Mouse (Mus musculus): ENCODE results near the gene Lyrm9. TPM values are rescaled to one million over a fixed set of nuclear protein-coding genes. Genes with fewer than 3 reads are reported as not detected.
A peak's percentile ranks its signal among the peaks of the same experiment; 100 is the strongest.
"Not testable (repeated sequence)": the region's sequence is repeated elsewhere in the genome, so short reads cannot be mapped to it uniquely, and the experiment has no call there.

Lyrm9 gene
- polyA plus RNA-seq, 1 experiment from 2014 or later: 13.9 TPM

GRCm38 (mm10) chr11:78866486-78866885 lies 40.1 kb downstream of the Lyrm9 start:
- no peak for TF ChIP-seq CTCF (IDR thresholded peaks at IDR 0.05; ENCODE audit: low read depth)
- H3K4me3 ChIP-seq (ENCODE audit: low read depth, low read length): no peak overlapping the region
- DNase-seq (no peak), ATAC-seq (ENCODE audit: insufficient read depth) (no peak)
- H3K27ac ChIP-seq (ENCODE audit: low read depth): no peak overlapping the region
- no peaks in the 10 kb centered on the region for H3K4me1 ChIP-seq (ENCODE audit: insufficient read depth)
- H3K27me3 ChIP-seq (ENCODE audit: insufficient read depth, low read length): no peaks in the 10 kb centered on the region
- 75% methylated on average over 3 of the region's 3 CpGs for WGBS
- H3K9ac ChIP-seq: no peak overlapping the region
- no peak overlapping the region for H3K4me2 ChIP-seq
- H3K9me3 ChIP-seq (ENCODE audit: low read depth, low read length): no peaks in the 10 kb centered on the region
- H3K36me3 ChIP-seq (ENCODE audit: insufficient read depth): no peaks in the 10 kb centered on the region

DNA sequence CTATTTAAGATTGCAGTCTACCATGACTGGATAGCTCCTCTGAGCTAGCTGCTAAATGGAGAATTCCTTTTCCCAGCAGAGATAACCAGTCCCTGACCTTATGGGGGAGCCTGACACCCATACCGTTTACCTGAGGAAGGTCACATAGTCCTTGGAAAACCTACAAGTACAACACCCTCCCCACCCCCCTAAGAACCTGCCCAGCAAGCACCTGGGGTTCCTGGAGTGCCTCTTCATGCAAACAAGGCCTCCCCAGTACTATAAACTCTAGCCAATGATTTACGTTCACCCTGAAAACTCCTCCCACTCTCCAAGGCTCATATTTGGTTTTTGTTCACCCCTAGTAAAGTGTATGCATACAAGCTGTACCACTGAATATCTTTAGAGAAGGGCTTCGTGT lies 41.3 kb downstream of the Lyrm9 start:
- Histone ChIP-seq H3K9ac (no peak overlapping the region), H3K27me3 (ENCODE audit: insufficient read depth, low read length) (no peaks in the 10 kb centered on the region), H3K27ac (ENCODE audit: low read depth) (no peak overlapping the region), H3K36me3 (ENCODE audit: insufficient read depth) (no peaks in the 10 kb centered on the region), H3K4me1 (ENCODE audit: insufficient read depth) (no peaks in the 10 kb centered on the region), H3K4me3 (ENCODE audit: low read depth, low read length) (no peak overlapping the region), H3K9me3 (ENCODE audit: low read depth, low read length) (no peaks in the 10 kb centered on the region), H3K4me2 (no peak overlapping the region)
- ATAC-seq (ENCODE audit: insufficient read depth): no peak
- WGBS: 37% methylated on average over 3 of the region's 3 CpGs
- DNase-seq: no peak
- no peak for TF ChIP-seq CTCF (IDR thresholded peaks at IDR 0.05; ENCODE audit: low read depth)

DNA sequence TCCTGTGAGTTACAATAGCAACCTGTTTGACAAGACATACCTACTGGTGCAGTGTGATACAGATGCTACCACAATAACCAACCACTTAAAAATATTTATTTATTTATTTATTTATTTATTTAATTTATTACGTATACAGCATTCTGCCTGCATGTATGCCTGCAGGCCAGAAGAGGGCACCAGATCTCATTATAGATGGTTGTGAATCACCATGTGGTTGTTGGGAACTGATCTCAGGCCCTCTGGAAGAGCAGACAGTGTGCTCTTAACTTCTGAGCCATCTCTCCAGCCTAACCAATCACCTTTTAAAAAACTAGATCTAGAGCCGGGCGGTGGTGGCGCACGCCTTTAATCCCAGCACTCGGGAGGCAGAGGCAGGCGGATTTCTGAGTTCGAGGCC lies 42.8 kb downstream of the Lyrm9 start:
- H3K27ac ChIP-seq (ENCODE audit: low read depth); H3K9me3 ChIP-seq (ENCODE audit: low read depth, low read length); H3K27me3 ChIP-seq (ENCODE audit: insufficient read depth, low read length); ATAC-seq (ENCODE audit: insufficient read depth); H3K4me3 ChIP-seq (ENCODE audit: low read depth, low read length); H3K4me2 ChIP-seq; H3K4me1 ChIP-seq (ENCODE audit: insufficient read depth); H3K36me3 ChIP-seq (ENCODE audit: insufficient read depth); H3K9ac ChIP-seq; DNase-seq: not testable (repeated sequence)
- 95% methylated on average over 8 of the region's 8 CpGs for WGBS

DNA sequence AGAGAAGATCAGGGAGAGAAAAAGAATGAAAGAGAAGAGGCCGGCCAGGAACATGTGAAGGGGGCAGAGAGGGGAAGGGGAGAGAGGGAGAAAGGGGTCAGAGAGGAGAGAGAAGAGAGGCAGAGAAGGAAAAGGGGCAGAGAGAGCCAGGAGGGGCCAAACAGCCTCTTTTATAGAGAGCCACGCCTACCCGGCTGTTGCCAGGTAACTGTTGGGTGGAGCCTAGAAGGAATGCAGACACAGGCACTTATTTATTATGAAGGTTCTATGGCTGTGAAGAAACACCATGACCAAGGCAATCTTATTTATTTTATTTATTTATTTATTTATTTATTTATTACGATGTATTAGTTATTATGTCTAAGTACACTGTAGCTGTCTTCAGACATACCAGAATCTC lies 44.5 kb downstream of the Lyrm9 start:
- no peak for TF ChIP-seq CTCF (IDR thresholded peaks at IDR 0.05; ENCODE audit: low read depth)
- Histone ChIP-seq H3K9ac (no peak overlapping the region), H3K36me3 (ENCODE audit: insufficient read depth) (no peaks in the 10 kb centered on the region), H3K9me3 (ENCODE audit: low read depth, low read length) (no peaks in the 10 kb centered on the region), H3K27ac (ENCODE audit: low read depth) (no peak overlapping the region), H3K4me3 (ENCODE audit: low read depth, low read length) (no peak overlapping the region), H3K4me1 (ENCODE audit: insufficient read depth) (no peaks in the 10 kb centered on the region), H3K4me2 (no peak overlapping the region), H3K27me3 (ENCODE audit: insufficient read depth, low read length) (no peaks in the 10 kb centered on the region)
- 85% methylated on average over 4 of the region's 4 CpGs for WGBS
- DNase-seq (no peak), ATAC-seq (ENCODE audit: insufficient read depth) (no peak)

DNA sequence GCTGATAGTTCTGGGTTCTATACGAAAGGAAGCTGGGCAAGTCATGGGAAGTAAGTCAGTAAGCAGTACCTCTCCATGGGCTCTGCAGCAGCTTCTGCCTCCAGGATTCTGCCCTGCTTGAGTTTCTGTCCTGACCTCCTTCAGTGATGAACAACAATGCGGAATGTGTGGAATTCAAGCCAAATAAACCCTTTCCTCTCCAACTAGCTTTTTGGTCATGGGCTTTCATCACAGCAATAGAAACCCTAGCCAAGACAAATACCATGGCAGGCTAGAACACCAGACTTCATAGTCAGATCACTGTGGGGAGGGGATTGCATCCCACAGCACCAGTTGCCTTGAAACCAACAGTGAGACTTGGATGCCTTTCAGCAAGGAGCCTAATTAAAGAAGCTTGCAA lies 46.4 kb downstream of the Lyrm9 start:
- no peak for TF ChIP-seq CTCF (IDR thresholded peaks at IDR 0.05; ENCODE audit: low read depth)
- ATAC-seq (ENCODE audit: insufficient read depth): no peak
- Histone ChIP-seq H3K4me1 (ENCODE audit: insufficient read depth) (no peaks in the 10 kb centered on the region), H3K4me3 (ENCODE audit: low read depth, low read length) (no peak overlapping the region), H3K9me3 (ENCODE audit: low read depth, low read length) (no peaks in the 10 kb centered on the region), H3K4me2 (no peak overlapping the region), H3K36me3 (ENCODE audit: insufficient read depth) (no peaks in the 10 kb centered on the region), H3K9ac (no peak overlapping the region), H3K27ac (ENCODE audit: low read depth) (no peak overlapping the region), H3K27me3 (ENCODE audit: insufficient read depth, low read length) (no peaks in the 10 kb centered on the region)
- 25% methylated on average over 2 of the region's 2 CpGs for WGBS
- peak; percentile 17 for DNase-seq

DNA sequence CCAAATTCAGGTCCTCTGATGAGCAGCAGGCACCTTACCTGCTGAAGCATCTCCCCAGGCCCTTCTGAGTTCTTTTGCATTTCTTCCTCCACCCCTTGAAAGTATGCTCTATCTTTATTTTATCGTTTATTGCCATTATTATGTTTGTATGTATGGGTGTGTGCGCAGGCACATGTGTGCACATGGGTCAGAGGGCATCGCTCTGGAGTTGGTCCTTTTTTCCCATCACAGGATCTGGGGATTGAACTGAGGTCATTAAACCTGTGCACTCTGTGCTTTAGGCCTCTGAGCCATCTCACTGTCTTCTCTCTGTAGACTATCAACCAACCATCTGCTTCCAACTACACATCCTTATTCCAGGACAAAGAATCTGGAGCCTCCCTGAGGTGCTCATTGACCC lies 53.3 kb downstream of the Lyrm9 start:
- Histone ChIP-seq H3K27ac (ENCODE audit: low read depth) (no peak overlapping the region), H3K4me2 (no peak overlapping the region), H3K36me3 (ENCODE audit: insufficient read depth) (no peaks in the 10 kb centered on the region), H3K4me3 (ENCODE audit: low read depth, low read length) (no peak overlapping the region), H3K27me3 (ENCODE audit: insufficient read depth, low read length) (no peaks in the 10 kb centered on the region), H3K4me1 (ENCODE audit: insufficient read depth) (no peaks in the 10 kb centered on the region), H3K9ac (no peak overlapping the region), H3K9me3 (ENCODE audit: low read depth, low read length) (no peaks in the 10 kb centered on the region)
- no peak for TF ChIP-seq CTCF (IDR thresholded peaks at IDR 0.05; ENCODE audit: low read depth)
- DNase-seq: no peak
- WGBS: 89% methylated on average over 3 of the region's 3 CpGs
- no peak for ATAC-seq (ENCODE audit: insufficient read depth)

GRCm38 (mm10) chr11:78886693-78887092 lies 60.3 kb downstream of the Lyrm9 start:
- Histone ChIP-seq H3K27ac (ENCODE audit: low read depth) (peak overlapping the region; percentile 33; the same call in 1 of the 2 replicates), H3K4me3 (ENCODE audit: low read depth, low read length) (no peak overlapping the region), H3K36me3 (ENCODE audit: insufficient read depth) (no peaks in the 10 kb centered on the region), H3K4me1 (ENCODE audit: insufficient read depth) (no peaks in the 10 kb centered on the region), H3K9me3 (ENCODE audit: low read depth, low read length) (no peaks in the 10 kb centered on the region), H3K4me2 (no peak overlapping the region), H3K9ac (no peak overlapping the region), H3K27me3 (ENCODE audit: insufficient read depth, low read length) (no peaks in the 10 kb centered on the region)
- DNase-seq: no peak
- WGBS: 72% methylated on average over 1 of the region's 1 CpGs
- no peak for TF ChIP-seq CTCF (IDR thresholded peaks at IDR 0.05; ENCODE audit: low read depth)
- no peak for ATAC-seq (ENCODE audit: insufficient read depth)

Measured in lung, embryonic 14.5 days (tissue).